Mouse (Mus musculus) frontal cortex, postnatal 14 days (tissue): ENCODE data around the gene Cox17.

Source experiments
- DNase-seq, 2 experiments: peaks; one replicate each; pipeline ENCODE4 v3.0.0; 2022; ENCODE audit warnings: low spot score in 2 of 2

Cox17 gene

GRCm38 (mm10) chr16:38349881-38350280, 3.1 kb downstream of the Cox17 start:
- DNase-seq = no peak

DNA sequence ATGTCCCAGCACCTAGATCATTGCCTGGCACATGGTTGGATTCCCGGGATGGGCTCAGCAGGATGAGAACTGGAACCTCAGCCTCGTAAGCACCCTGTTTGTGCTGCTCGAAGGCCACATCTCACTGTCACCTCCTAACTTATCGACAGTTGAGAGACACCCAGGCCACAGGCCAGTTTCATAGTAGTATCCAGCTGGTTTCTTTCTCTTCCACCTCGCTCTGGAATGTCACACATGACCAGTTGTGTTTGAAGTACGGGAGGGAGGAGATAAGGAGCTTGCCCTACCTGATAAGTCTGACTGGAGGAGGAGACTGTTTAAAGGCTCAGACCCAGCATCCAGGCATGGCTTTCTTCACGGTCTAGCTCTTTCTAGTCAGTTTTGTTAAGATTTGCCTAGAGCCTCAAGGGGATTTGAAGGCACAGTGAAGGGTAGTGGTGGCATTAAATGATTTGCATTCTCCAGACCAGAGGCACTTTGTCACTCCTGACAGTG, 3.6 kb downstream of the Cox17 start:
- DNase-seq = no peak

GRCm38 (mm10) chr16:38350939-38351338, 4.1 kb downstream of the Cox17 start:
- no peak for DNase-seq

- no peak for DNase-seq
Observed at GRCm38 (mm10) chr16:38352031-38352430, 5.2 kb downstream of the Cox17 start.

DNA sequence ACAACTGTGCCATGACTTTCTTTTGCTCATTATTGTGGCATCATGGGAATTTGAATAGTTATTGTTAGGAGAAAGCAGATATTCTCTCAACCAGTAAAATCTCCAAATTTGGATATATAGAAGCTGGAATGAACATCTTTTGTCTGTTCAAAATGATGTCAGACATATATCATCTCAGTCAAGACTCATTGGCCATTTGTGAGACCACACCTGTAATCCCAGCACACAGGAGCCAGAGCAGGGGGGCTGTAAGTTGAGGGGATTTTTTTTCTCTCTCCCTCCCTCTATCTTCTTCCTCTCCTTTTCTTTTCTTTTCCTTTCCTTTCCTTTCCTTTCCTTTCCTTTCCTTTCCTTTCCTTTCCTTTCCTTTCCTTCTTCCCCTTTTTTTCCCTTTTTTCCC, 6.1 kb downstream of the Cox17 start:
- no peak for DNase-seq

- no peak for DNase-seq
Observed at GRCm38 (mm10) chr16:38353642-38354041, 6.9 kb downstream of the Cox17 start.

- no peak for DNase-seq
Observed at GRCm38 (mm10) chr16:38354185-38354913, 7.6 kb downstream of the Cox17 start.

- no peak for DNase-seq
Observed at GRCm38 (mm10) chr16:38358256-38358812, 11.5 kb downstream of the Cox17 start.

DNA sequence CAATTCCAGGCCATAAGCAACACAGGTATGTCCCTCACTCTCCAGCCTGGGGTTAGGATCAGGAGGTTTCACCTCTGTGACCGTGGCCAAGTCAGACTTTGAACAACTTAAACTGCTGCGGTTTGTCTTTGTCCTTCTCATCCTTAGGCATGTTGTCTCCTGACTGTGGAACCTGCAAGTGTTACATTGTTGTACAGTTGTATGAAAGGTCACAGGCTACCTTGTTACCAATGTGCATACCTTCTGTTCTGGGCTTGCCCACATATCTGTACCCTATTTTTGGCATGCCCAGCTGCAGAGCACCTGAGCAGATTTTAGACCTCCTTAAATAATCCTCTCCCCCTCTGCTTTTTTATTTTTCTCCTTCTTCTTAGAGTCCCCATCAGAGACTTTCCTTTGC, 12.4 kb downstream of the Cox17 start:
- DNase-seq = no peak

DNA sequence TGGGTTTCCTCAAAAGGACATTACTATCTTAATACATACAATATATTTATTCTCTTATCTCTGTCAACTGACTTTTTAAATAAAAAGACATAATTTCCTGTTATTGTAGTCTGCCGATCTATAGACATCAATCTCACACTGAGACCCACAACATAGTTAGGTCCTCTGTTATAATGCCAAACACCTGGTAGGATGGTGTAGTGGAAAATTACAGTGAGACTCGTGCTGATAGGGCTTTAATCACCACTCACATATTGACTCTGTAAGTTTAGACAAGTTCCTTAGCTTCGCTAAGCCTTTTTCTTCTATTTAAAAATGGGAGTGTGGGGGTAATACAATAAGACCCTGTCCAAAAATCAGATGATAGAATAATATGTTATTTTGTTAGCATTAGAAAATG, 13.1 kb downstream of the Cox17 start:
- no peak for DNase-seq

DNA sequence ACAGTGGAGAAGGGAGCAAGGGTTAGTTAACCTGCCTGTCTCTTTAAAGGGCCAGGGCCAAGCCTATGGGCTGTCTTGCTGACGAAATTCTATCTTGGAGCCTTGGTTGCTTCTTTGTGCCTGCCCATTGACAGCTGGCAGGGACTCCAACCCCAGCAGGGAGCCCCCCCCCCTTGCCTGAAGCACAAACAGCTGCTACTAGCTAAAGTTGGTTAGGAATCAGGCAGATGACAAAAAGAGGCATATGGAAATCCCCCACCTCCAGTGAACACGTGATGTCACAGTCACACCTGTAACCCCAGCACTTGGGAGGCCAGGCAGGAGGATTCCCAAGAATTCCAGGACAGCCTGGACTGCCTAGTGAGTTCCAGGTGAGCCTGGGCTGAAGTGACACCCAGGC, 13.5 kb downstream of the Cox17 start:
- DNase-seq = no peak

GRCm38 (mm10) chr16:38361933-38362332, 15.1 kb downstream of the Cox17 start, which contains the start of gene Popdc2:
Gene Popdc2 (plus strand): TSS chr16:38362209.
- DNase-seq = no peak

DNA sequence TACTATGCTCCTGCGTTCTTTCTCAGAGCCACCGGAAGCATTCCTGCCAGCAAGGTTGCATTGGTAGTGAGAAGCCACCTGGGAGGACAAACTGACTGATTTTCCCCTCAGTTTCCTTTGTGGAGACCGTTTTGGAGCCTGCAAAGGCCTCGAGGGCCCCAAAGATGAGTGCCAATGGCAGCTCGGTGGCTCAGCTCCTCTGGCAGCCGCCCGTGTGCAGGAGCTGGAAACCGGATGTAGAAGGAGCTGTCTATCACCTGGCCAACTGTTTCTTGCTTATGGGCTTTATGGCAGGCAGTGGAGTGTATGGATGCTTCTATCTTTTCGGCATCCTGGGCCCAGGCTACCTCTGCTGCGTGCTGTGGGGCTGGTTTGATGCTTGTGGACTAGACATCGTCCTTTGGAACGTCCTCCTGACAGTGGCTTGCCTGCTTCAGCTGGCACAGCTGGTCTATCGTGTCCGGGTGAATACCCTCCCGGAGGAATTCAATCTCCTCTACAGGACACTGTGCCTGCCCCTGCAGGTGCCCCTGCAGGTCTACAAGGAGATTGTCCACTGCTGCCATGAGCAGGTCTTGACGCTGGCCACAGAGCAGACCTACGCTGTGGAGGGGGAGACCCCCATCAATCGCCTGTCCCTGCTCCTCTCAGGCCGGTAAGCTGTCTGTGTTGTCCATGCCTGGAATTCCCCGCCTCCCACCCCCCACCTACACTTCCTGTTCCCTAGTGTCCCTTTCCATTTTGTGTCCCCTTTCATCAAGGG, 15.9 kb downstream of the Cox17 start:
- DNase-seq = no peak

GRCm38 (mm10) chr16:38363256-38363595, 16.4 kb downstream of the Cox17 start:
- no peak for DNase-seq

DNA sequence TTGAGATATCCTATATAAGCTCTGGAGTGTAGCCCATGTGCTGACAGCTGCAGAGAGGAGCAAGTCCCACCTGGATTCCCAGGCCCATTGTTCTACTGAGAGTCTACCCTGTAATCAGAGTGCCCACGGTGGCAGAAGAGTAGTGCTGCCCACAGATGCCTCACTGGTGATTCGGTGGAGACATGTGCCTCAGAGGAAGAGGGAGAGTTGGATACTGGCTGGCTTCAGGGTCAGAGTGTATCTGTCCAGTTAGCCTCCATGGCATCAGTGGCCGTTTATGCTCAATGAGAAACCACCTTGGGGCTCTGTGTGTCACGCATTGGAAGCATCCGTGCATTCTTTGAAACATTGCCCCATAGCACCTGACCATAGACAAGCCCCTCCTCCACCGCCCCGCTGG, 16.9 kb downstream of the Cox17 start:
- DNase-seq = no peak

- DNase-seq = no peak
Observed at GRCm38 (mm10) chr16:38365390-38365789, 18.6 kb downstream of the Cox17 start.

- DNase-seq = no peak
Observed at GRCm38 (mm10) chr16:38366231-38366630, 19.4 kb downstream of the Cox17 start.

GRCm38 (mm10) chr16:38368336-38368735, 21.5 kb downstream of the Cox17 start:
- DNase-seq = peak; percentile 43 to 63

GRCm38 (mm10) chr16:38369000-38369399, 22.2 kb downstream of the Cox17 start:
- DNase-seq = no peak

- DNase-seq = no peak
Observed at GRCm38 (mm10) chr16:38369431-38369830, 22.6 kb downstream of the Cox17 start.

DNA sequence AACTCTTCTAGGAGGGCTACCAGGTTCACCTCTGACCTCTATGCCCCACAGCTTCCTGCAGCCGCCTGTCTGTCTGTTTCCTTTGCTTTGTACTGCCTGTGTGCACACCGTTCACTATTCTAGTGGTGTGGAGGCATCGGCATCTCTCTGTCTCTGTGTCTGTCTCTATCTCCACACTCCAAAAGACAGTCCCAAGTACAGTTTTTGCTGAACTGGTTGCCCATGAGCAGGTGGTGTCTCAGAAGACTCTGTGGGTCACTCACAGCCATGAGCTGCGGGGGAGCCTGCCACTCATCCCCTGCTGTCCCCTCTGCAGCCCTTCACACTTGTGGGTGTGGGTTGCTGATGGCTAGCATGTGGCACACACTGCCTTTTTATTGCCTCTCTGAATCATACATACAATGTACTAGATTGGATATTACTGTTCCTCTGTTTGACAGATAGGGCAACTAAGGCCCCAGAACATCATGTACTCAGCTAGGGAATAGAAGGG, 23.2 kb downstream of the Cox17 start:
- no peak for DNase-seq

- no peak for DNase-seq
Observed at GRCm38 (mm10) chr16:38370633-38371374, 24.0 kb downstream of the Cox17 start.
